Mouse (Mus musculus) layer of hippocampus, postnatal 10 days (tissue): ENCODE results near the gene Arpp21. TPM values are rescaled to one million over a fixed set of nuclear protein-coding genes. Genes with fewer than 3 reads are reported as not detected.

Experiments used
- DNase-seq, 2 experiments: peaks; one replicate each; pipeline ENCODE4 v3.0.0; 2021; ENCODE audit warnings: low spot score in 2 of 2
- total RNA-seq, 2 experiments: library from RNA; stranded (reverse); gene quantifications; 2 replicates each; pipeline ENCODE4 v1.2.3; 2021

Gene Arpp21
- total RNA-seq, 2 experiments from 2014 or later = 313 to 386 TPM

GRCm38 (mm10) chr9:112182738-112183137, 53.0 kb downstream of the Arpp21 start:
- no peak for DNase-seq

GRCm38 (mm10) chr9:112180006-112180405, 55.7 kb downstream of the Arpp21 start:
- DNase-seq = no peak

- DNase-seq = no peak
Observed at GRCm38 (mm10) chr9:112178438-112178837, 57.3 kb downstream of the Arpp21 start.

- DNase-seq = no peak
Observed at GRCm38 (mm10) chr9:112177569-112177968, 58.2 kb downstream of the Arpp21 start.

GRCm38 (mm10) chr9:112176317-112176716, 59.4 kb downstream of the Arpp21 start:
- DNase-seq = no peak

- no peak for DNase-seq
Observed at GRCm38 (mm10) chr9:112174407-112175357, 61.1 kb downstream of the Arpp21 start.

- no peak for DNase-seq
Observed at GRCm38 (mm10) chr9:112173778-112174177, 62.0 kb downstream of the Arpp21 start.

GRCm38 (mm10) chr9:112164677-112165076, 71.1 kb downstream of the Arpp21 start:
- no peak for DNase-seq

GRCm38 (mm10) chr9:112160981-112161380, 74.8 kb downstream of the Arpp21 start:
- no peak for DNase-seq

GRCm38 (mm10) chr9:112153972-112154371, 81.8 kb downstream of the Arpp21 start:
- no peak for DNase-seq

GRCm38 (mm10) chr9:112152762-112153161, 83.0 kb downstream of the Arpp21 start:
- DNase-seq = no peak

GRCm38 (mm10) chr9:112151177-112151576, 84.6 kb downstream of the Arpp21 start:
- DNase-seq = no peak

- DNase-seq = no peak
Observed at GRCm38 (mm10) chr9:112140658-112141057, 95.1 kb downstream of the Arpp21 start.

- no peak for DNase-seq
Observed at GRCm38 (mm10) chr9:112137820-112138219, 97.9 kb downstream of the Arpp21 start.

- DNase-seq = peak; percentile 39 to 60
Observed at GRCm38 (mm10) chr9:112130812-112131211, 104.9 kb downstream of the Arpp21 start.

- no peak for DNase-seq
Observed at GRCm38 (mm10) chr9:112124667-112125066, 111.1 kb downstream of the Arpp21 start.

GRCm38 (mm10) chr9:112124184-112124583, 111.6 kb downstream of the Arpp21 start:
- DNase-seq = no peak

GRCm38 (mm10) chr9:112123421-112123828, 112.3 kb downstream of the Arpp21 start:
- no peak for DNase-seq

GRCm38 (mm10) chr9:112119535-112119934, 116.2 kb downstream of the Arpp21 start:
- no peak for DNase-seq

- DNase-seq = no peak
Observed at GRCm38 (mm10) chr9:112119106-112119433, 116.7 kb downstream of the Arpp21 start.

- DNase-seq = peak in 1 of 2 experiments; percentile 62
Observed at GRCm38 (mm10) chr9:112118411-112119105, 117.2 kb downstream of the Arpp21 start.
